Mouse (Mus musculus) right cerebral cortex, postnatal 4 days (tissue): ENCODE results near the gene Nde1.
"Not testable (repeated sequence)": the region's sequence is repeated elsewhere in the genome, so short reads cannot be mapped to it uniquely, and the experiment has no call there.

Experiments used
- DNase-seq: peaks from one replicate; pipeline ENCODE4 v3.0.0-alpha.2; 2022

Gene Nde1

DNA sequence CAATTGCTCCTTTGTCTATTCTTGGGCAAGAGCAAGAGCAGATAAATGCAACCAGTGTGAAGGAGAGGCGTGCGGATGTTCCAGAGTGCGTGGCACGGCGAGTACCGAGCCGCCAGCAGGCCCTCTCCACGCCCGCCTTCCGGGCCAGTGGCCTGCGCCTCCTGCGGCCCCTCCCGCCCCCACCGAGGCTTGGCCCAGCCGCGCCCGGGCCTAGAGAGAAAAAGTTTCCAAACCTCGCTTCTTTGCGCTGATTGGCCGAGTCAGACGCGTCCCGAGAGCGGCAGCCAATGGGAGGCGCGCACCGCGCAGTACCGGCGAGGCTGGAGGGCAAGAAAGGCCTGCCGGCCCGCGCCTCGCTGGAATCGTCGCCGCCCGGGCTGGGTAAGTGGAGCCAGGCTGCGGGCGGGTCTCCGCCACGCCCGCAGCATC, at the start of gene Nde1, which contains the start of gene Marf1:
TSS of gene Nde1 (plus strand) at position 288 of the 429 bp plus-strand sequence.
TSS of gene Marf1 (minus strand) at position 364 of the 429 bp plus-strand sequence.
- DNase-seq, result peak; percentile 71

- no peak for DNase-seq
Measured at GRCm38 (mm10) chr16:14117299-14117698, 45.8 kb upstream of the Nde1 start.

DNA sequence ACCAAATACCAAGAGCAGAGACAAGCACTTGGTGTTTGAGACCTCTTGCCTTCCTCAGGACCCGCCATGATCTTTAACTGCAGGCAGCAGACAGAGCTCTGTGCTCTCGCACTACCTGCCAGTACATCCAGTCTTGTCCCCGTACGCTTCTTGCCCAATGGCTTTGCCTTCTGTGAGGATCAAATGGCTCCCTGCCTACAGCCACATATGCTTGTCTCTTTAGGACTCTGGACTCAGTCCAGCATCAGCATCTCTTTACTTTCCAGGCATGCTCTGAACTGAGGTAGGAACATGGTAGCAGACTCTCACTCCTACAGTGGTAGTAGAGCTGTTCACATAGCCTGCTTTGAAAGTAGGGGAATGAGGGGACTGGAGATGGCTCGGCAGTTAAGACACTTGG, 42.1 kb upstream of the Nde1 start:
- DNase-seq, result no peak

DNA sequence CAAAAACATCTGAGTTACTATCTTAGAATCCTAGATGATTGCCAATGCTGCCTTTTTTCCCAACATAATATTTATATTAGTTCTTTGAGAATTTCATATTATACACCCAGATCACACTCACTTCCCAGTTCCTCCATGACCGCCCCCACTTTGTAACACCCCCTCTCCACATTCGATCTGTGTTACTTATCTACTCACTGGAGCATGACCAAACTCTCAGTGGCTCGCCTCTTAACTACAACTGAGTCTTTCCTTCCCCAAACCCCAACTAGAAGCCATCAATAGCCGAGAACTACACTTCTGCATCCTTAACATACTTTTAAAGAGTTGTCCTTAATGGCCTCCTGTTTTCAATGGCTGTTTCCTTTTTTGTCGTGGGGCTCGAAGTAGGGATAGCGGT, 41.5 kb upstream of the Nde1 start:
- DNase-seq, result no peak

GRCm38 (mm10) chr16:14122586-14122985, 40.5 kb upstream of the Nde1 start:
- DNase-seq, result no peak

GRCm38 (mm10) chr16:14123901-14124300, 39.2 kb upstream of the Nde1 start:
- no peak for DNase-seq

DNA sequence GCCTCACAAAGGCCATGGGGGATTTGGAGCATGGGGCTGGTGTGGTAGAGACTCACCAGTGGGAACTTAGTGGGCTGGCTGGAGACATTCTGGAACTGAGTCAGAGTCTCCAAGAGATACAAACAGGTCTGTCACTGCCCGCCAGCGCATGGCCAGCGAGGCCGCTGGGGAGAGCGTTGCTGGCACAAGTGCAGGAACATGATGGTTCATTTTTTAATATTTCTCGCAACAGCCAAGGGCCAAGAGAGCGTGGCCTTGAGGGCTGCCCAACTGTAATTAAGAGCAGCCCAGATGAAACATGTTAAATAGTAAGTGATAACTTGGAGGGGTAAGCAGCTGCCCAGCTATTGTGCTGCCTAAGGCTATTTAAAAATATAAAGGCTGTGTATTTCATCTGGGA, 38.4 kb upstream of the Nde1 start:
- no peak for DNase-seq

- DNase-seq, result no peak
Measured at GRCm38 (mm10) chr16:14125253-14125652, 37.8 kb upstream of the Nde1 start.

- DNase-seq, result no peak
Measured at GRCm38 (mm10) chr16:14128977-14129376, 34.1 kb upstream of the Nde1 start.

GRCm38 (mm10) chr16:14130796-14131195, 32.3 kb upstream of the Nde1 start:
- no peak for DNase-seq

DNA sequence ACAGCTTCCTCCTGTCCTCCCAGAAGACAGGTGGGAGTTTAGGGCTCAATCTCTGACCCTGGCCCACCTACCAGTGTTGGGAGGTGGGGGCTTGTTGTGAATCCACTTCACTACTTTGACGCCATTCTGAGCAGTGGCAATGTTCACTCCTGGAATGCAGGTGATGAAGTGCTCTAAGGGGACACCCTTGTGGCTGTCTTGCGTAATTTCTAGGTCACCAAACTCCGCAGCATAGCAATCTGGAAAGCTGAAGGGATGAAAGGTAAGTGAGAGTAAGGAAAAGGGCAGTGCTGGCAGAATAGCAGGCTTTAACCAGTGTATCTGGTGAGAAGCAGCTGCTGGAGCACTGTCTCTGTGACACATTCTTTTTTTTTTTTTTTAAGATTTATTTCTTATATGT, 31.7 kb upstream of the Nde1 start:
- no peak for DNase-seq

GRCm38 (mm10) chr16:14131838-14132237, 31.2 kb upstream of the Nde1 start:
- DNase-seq, result no peak

GRCm38 (mm10) chr16:14135014-14135413, 28.1 kb upstream of the Nde1 start:
- DNase-seq, result no peak

DNA sequence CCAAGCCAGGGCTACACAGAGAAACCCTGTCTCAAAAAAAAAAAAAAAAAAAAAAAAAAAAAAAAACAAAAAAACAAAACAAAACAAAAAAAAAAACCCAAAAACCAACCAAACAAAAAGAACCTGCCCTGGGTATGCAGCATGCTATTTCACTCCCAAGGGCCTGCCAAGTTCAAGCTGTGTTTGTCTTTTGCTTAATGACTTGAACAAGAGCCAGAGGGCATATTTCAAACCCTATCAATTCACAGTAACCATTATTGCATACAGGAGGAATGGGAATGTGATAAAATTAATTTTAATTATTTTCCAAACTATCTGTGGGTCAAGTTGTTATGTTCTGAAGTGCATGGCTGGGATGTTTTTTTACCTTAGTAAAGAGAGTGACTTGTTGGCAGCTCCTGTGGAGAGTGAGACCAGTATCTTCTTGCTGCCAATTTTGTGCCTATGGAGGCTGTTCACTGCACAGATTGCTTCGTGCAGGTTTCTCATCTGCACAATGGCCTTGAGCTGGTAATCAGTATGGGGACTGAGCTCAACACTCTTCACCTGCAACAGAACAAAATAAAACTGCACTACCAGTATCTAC, 25.0 kb upstream of the Nde1 start:
- DNase-seq, result no peak

- DNase-seq, result no peak
Measured at GRCm38 (mm10) chr16:14139106-14139505, 24.0 kb upstream of the Nde1 start.

- DNase-seq, result no peak
Measured at GRCm38 (mm10) chr16:14143298-14143697, 19.8 kb upstream of the Nde1 start.

DNA sequence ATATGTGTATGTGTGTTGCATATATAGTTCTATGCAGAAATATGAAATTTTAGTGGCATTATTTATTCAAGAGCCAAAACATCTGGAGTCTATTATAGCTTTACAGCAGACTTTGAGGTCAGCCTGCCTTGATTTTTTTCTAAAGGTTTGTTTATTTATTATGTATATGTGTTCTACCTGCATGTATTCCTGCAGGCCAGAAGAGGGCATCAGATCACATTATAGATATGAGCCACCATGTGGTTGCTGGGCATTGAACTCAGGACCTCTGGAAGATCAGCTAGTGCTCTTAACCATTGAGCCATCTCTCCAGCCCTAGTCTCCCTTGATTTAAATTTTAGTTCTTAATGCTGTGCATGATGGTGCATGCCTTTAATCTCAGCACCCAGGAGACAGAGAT, 15.4 kb upstream of the Nde1 start:
- no peak for DNase-seq

GRCm38 (mm10) chr16:14151718-14152117, 11.4 kb upstream of the Nde1 start:
- DNase-seq, result no peak

GRCm38 (mm10) chr16:14155638-14156037, 7.4 kb upstream of the Nde1 start:
- DNase-seq, result not testable (repeated sequence)

GRCm38 (mm10) chr16:14156312-14156711, 6.8 kb upstream of the Nde1 start:
- no peak for DNase-seq

GRCm38 (mm10) chr16:14158536-14158935, 4.5 kb upstream of the Nde1 start:
- no peak for DNase-seq

- peak; percentile 98 for DNase-seq
Measured at GRCm38 (mm10) chr16:14158936-14159745, 3.9 kb upstream of the Nde1 start.

GRCm38 (mm10) chr16:14159746-14160131, 3.3 kb upstream of the Nde1 start:
- DNase-seq, result peak; percentile 55

DNA sequence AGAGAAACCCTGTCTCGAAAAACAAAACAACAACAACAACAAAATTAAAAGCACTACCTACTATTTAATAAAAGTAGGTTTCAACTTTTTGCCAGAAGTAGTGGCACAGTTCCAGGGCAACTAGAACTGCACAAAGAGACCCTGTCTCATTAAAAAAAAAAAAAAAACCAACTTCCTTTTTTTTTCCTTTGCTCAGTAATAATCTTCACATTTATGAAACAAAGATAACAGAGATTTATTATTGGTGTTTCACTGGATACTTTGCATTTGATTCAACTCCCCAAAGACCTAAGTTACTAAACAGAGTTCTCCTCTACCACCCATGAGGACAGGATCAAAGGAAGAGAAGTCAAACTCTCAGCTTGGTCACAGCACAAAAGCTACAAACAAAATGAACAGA, 2.1 kb upstream of the Nde1 start:
- no peak for DNase-seq

- no peak for DNase-seq
Measured at GRCm38 (mm10) chr16:14163731-14164130, 656 bp downstream of the Nde1 start.
